Mouse (Mus musculus) bone marrow, adult 2 months (tissue): ENCODE measurements around the gene Slc15a2. TPM values are rescaled to one million over a fixed set of nuclear protein-coding genes. Genes with fewer than 3 reads are reported as not detected.

ENCODE experiments used
- H3K27ac ChIP-seq: fragments of 200-500 bp; 2 replicates; pipeline ENCODE4 v1.5.1; 2012; ENCODE audit warnings: low read depth, mild to moderate bottlenecking, control low read depth, inconsistent platforms, low read length; ENCODE audit not compliant: control insufficient read depth, poor library complexity, insufficient read depth
- H3K4me1 ChIP-seq: fragments of 200-500 bp; 2 replicates; pipeline ENCODE4 v1.6.1; 2011; ENCODE audit warnings: low read length; ENCODE audit not compliant: control insufficient read depth, insufficient read depth
- H3K4me3 ChIP-seq: fragments of 200-500 bp; replicated peaks from 2 replicates; pipeline ENCODE3; 2011; ENCODE audit warnings: mild to moderate bottlenecking, low read depth, low read length, control low read depth; ENCODE audit not compliant: control insufficient read depth
- CTCF ChIP-seq: fragments of 200-500 bp; IDR thresholded peaks from 2 replicates; pipeline ENCODE4 v1.5.1; 2011; ENCODE audit warnings: low read length, control low read depth; ENCODE audit not compliant: control insufficient read depth, insufficient read depth
- POLR2A ChIP-seq: fragments of 200-500 bp; IDR thresholded peaks from 2 replicates; pipeline ENCODE4 v1.6.1; 2011; ENCODE audit warnings: low read depth, mild to moderate bottlenecking, control low read depth, low read length, borderline replicate concordance; ENCODE audit not compliant: control insufficient read depth
- WGBS: fragments of 180-500 bp; shearing (Covaris S2); methylation state at CpG from one replicate; pipeline ENCODE4 v1.1.7; 2018; 5-methylcytosine and 5-hydroxymethylcytosine counted together
- polyA plus RNA-seq: library from polyadenylated mRNA; stranded (reverse); fragments of >200 nt; gene quantifications from 2 replicates; pipeline ENCODE4 v1.2.4, GENCODE M21; 2011; ENCODE audit warnings: low replicate concordance; ENCODE audit not compliant: missing spikeins, insufficient read depth, insufficient read length

The Slc15a2 gene
- polyA plus RNA-seq, 1 experiment: 6.7 TPM

GRCm38 (mm10) chr16:36747068-36747467, 37.7 kb downstream of the Slc15a2 start:
- TF ChIP-seq POLR2A (no peak), CTCF (no peak)
- WGBS: 88% methylated on average over 4 of the region's 4 CpGs
- no peak overlapping the region for H3K27ac ChIP-seq
- no peak overlapping the region for H3K4me3 ChIP-seq
- peaks cover 1% of the 10 kb centered on the region for H3K4me1 ChIP-seq

- WGBS: 89% methylated on average over 8 of the region's 8 CpGs
- TF ChIP-seq CTCF (no peak), POLR2A (no peak)
- Histone ChIP-seq H3K4me3 (no peak overlapping the region), H3K4me1 (no peaks in the 10 kb centered on the region), H3K27ac (no peak overlapping the region)
Observed at GRCm38 (mm10) chr16:36743580-36743979, 41.2 kb downstream of the Slc15a2 start.

GRCm38 (mm10) chr16:36739404-36739930, 45.3 kb downstream of the Slc15a2 start:
- Histone ChIP-seq H3K27ac (no peak overlapping the region), H3K4me1 (no peaks in the 10 kb centered on the region), H3K4me3 (no peak overlapping the region)
- TF ChIP-seq POLR2A: no peak
- no peak for TF ChIP-seq CTCF
- 68% methylated on average over 4 of the region's 4 CpGs for WGBS

GRCm38 (mm10) chr16:36735421-36735820, 49.3 kb downstream of the Slc15a2 start:
- WGBS: 87% methylated on average over 3 of the region's 3 CpGs
- H3K4me1 ChIP-seq: no peaks in the 10 kb centered on the region
- TF ChIP-seq CTCF (no peak), POLR2A (no peak)
- no peak overlapping the region for H3K4me3 ChIP-seq
- no peak overlapping the region for H3K27ac ChIP-seq

GRCm38 (mm10) chr16:36733827-36734226, 50.9 kb downstream of the Slc15a2 start:
- TF ChIP-seq CTCF: no peak
- no peak for TF ChIP-seq POLR2A
- no peak overlapping the region for H3K27ac ChIP-seq
- WGBS: 43% methylated on average over 1 of the region's 1 CpGs

GRCm38 (mm10) chr16:36732572-36732971, 52.2 kb downstream of the Slc15a2 start:
- peaks cover 1% of the 10 kb centered on the region; the same call in 1 of the 2 replicates for H3K4me1 ChIP-seq
- no peak overlapping the region for H3K27ac ChIP-seq
- TF ChIP-seq POLR2A (no peak), CTCF (no peak)
- H3K4me3 ChIP-seq: no peak overlapping the region

More at GRCm38 (mm10) chr16:36733827-36734226, 50.9 kb downstream of the Slc15a2 start:
- no peaks in the 10 kb centered on the region for H3K4me1 ChIP-seq
- H3K4me3 ChIP-seq: no peak overlapping the region

GRCm38 (mm10) chr16:36728959-36729358, 55.8 kb downstream of the Slc15a2 start:
- TF ChIP-seq CTCF: no peak
- TF ChIP-seq POLR2A: no peak
- 55% methylated on average over 2 of the region's 2 CpGs for WGBS

GRCm38 (mm10) chr16:36723880-36724443, 60.8 kb downstream of the Slc15a2 start:
- TF ChIP-seq POLR2A (no peak), CTCF (no peak)
- Histone ChIP-seq H3K27ac (no peak overlapping the region), H3K4me3 (no peak overlapping the region), H3K4me1 (peaks cover 1% of the 10 kb centered on the region; the same call in 1 of the 2 replicates)
- WGBS: 6% methylated on average over 3 of the region's 3 CpGs

More at GRCm38 (mm10) chr16:36728959-36729358, 55.8 kb downstream of the Slc15a2 start:
- H3K4me3 ChIP-seq: no peak overlapping the region
- H3K27ac ChIP-seq: no peak overlapping the region
- peaks cover 1% of the 10 kb centered on the region; the same call in 1 of the 2 replicates for H3K4me1 ChIP-seq
